Comparison of ENCODE assay signal across 8 mouse cellular contexts in the genomic region with DNA sequence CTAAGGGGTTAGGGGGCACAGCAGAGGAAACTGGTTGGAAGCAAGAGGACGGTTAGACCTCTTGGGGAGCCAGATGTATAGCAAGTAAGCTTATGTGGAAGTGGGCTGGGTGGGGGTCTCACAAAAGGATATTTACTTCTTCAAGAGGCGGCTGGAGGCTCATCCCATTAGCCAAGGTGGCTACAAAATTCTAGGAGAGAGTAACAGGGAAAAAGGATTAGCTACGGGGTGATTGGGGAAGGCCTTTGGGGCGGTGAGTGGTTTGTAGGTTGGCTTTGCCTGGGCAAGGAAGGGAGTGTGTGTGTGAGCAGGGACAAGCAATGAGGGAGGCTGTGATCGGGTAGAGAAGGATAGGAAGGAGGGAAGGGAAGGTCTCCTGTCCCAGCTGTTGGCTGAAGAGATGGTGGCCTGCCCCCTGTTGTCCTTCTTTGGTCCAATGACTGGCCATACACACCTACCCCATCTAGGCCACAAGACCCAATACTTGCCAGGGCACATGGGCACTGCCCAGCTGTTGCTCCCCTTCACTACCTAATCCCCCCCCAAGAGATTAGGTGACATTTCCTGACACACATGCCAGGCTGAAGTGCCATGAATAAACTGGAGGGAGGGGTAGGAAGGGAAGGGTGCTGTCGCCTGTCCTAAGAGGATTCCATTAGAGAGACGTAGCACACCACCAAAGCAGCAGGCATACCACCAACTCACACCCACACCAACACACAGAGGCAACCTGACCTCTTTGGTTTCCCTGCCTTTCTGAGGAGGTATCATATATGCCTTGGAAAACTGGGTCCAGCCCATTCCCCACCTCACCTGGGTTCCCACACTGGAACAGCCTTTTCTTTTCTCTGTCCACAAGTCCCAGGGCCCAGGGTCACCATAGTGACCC. TPM values are rescaled to one million over a fixed set of nuclear protein-coding genes. Genes with fewer than 3 reads are reported as not detected.
A peak's percentile ranks its signal among the peaks of the same experiment; 100 is the strongest.
DNase-seq lines count a peak whose midpoint lies in the region; ATAC-seq lines count a peak whose summit lies in the region.

No protein-coding gene starts in this region.

- H3K36me3 ChIP-seq in liver, embryonic 11.5 days (ENCODE audit: control insufficient read depth, insufficient read depth, low read length), result peaks cover 34% of the 10 kb centered on the region
- H3K36me3 ChIP-seq in forebrain, embryonic 13.5 days (ENCODE audit: poor library complexity, severe bottlenecking), result peaks cover 39% of the 10 kb centered on the region
- peaks cover 52% of the 10 kb centered on the region for H3K36me3 ChIP-seq in limb, embryonic 12.5 days

- no peaks in the 10 kb centered on the region for H3K9me3 ChIP-seq in liver, embryonic 11.5 days (ENCODE audit: control insufficient read depth, low read length)
- H3K9me3 ChIP-seq in forebrain, embryonic 13.5 days (replicated peaks), result no peaks in the 10 kb centered on the region
- no peaks in the 10 kb centered on the region for H3K9me3 ChIP-seq in limb, embryonic 12.5 days

- WGBS in liver, embryonic 11.5 days, result 81% methylated on average over 7 of the region's 7 CpGs
- WGBS in forebrain, embryonic 13.5 days, result 71% methylated on average over 7 of the region's 7 CpGs
- WGBS in limb, embryonic 12.5 days, result 74% methylated on average over 7 of the region's 7 CpGs

- H3K4me2 ChIP-seq in liver, embryonic 11.5 days, result peak overlapping the region; percentile 77
- peak overlapping the region; percentile 73 for H3K4me2 ChIP-seq in forebrain, embryonic 13.5 days
- H3K4me2 ChIP-seq in limb, embryonic 12.5 days, result peak overlapping the region; percentile 68

- ATAC-seq in liver, embryonic 11.5 days (replicated peaks; ENCODE audit: low FRiP score), result no peak
- ATAC-seq in forebrain, embryonic 13.5 days, result no peak
- ATAC-seq in limb, embryonic 12.5 days (ENCODE audit: insufficient number of reproducible peaks, insufficient read depth, low FRiP score, low TSS enrichment, low read depth), result no peak

- peak overlapping the region; percentile 97 for H3K4me3 ChIP-seq in liver, embryonic 11.5 days (ENCODE audit: low read depth, low read length)
- H3K4me3 ChIP-seq in forebrain, embryonic 13.5 days, result peak overlapping the region; percentile 96
- peak overlapping the region; percentile 93 for H3K4me3 ChIP-seq in limb, embryonic 12.5 days (replicated peaks)

- no peak for DNase-seq in liver, embryonic 11.5 days (ENCODE audit: low spot score)
- no peak for DNase-seq in liver
- peak; percentile 82 for DNase-seq in skeletal muscle tissue, adult 2 months (ENCODE audit: low read depth, low spot score)
- DNase-seq in urinary bladder, postnatal 14 days (ENCODE audit: low spot score), result no peak
- DNase-seq in embryo, embryonic 10.5 days (ENCODE audit: low spot score), result no peak
- no peak for DNase-seq in ovary, postnatal 10 days (ENCODE audit: low spot score)

- H3K27ac ChIP-seq in liver, embryonic 11.5 days (ENCODE audit: low read depth, low read length), result peak overlapping the region; percentile 36; the same call in 1 of the 2 replicates
- H3K27ac ChIP-seq in forebrain, embryonic 13.5 days, result peak overlapping the region; percentile 93
- H3K27ac ChIP-seq in limb, embryonic 12.5 days, result peak overlapping the region; percentile 95; the same call in 1 of the 2 replicates

- peak overlapping the region; percentile 42; the same call in 1 of the 2 replicates for H3K9ac ChIP-seq in liver, embryonic 11.5 days (ENCODE audit: low read depth, low read length)
- peak overlapping the region; percentile 34 for H3K9ac ChIP-seq in forebrain, embryonic 13.5 days
- H3K9ac ChIP-seq in limb, embryonic 12.5 days (replicated peaks), result peak overlapping the region; percentile 51

- peaks cover 25% of the 10 kb centered on the region for H3K4me1 ChIP-seq in liver, embryonic 11.5 days (replicated peaks; ENCODE audit: control insufficient read depth, insufficient read depth, low read length)
- peaks cover 38% of the 10 kb centered on the region for H3K4me1 ChIP-seq in forebrain, embryonic 13.5 days
- H3K4me1 ChIP-seq in limb, embryonic 12.5 days (replicated peaks), result peaks cover 37% of the 10 kb centered on the region

- no peaks in the 10 kb centered on the region for H3K27me3 ChIP-seq in liver, embryonic 11.5 days (replicated peaks; ENCODE audit: control insufficient read depth, insufficient read depth, low read length)
- no peaks in the 10 kb centered on the region for H3K27me3 ChIP-seq in forebrain, embryonic 13.5 days
- no peaks in the 10 kb centered on the region for H3K27me3 ChIP-seq in limb, embryonic 12.5 days

RNA-seq across cellular contexts. Expression of a gene that starts 2.2 kb away (rescaled TPM):
- polyA plus RNA-seq in liver, embryonic 11.5 days (2014; fragmentation: Nextera tagmentation; extraction: Ambion mirVana), result 175 and 186 TPM in 2 replicates
- 815 and 859 TPM in 2 replicates for polyA plus RNA-seq in forebrain, embryonic 13.5 days (2015; fragmentation: Nextera tagmentation; extraction: Ambion mirVana)
- 704 and 706 TPM in 2 replicates for polyA plus RNA-seq in limb, embryonic 12.5 days (2016; fragmentation: Nextera tagmentation; extraction: Ambion mirVana)

RNA-seq across cellular contexts. Expression of a gene that starts 9.5 kb away (rescaled TPM):
- 8.2 and 8.5 TPM in 2 replicates for polyA plus RNA-seq in liver, embryonic 11.5 days (2014; fragmentation: Nextera tagmentation; extraction: Ambion mirVana)
- polyA plus RNA-seq in forebrain, embryonic 13.5 days (2015; fragmentation: Nextera tagmentation; extraction: Ambion mirVana), result 40.2 and 43.1 TPM in 2 replicates
- 27.8 and 29.9 TPM in 2 replicates for polyA plus RNA-seq in limb, embryonic 12.5 days (2016; fragmentation: Nextera tagmentation; extraction: Ambion mirVana)

RNA-seq across cellular contexts. Expression of a gene that starts 13.3 kb away (rescaled TPM):
- polyA plus RNA-seq in liver, embryonic 11.5 days (2014; fragmentation: Nextera tagmentation; extraction: Ambion mirVana), result 76.2 and 88.4 TPM in 2 replicates
- 67.9 and 72.7 TPM in 2 replicates for polyA plus RNA-seq in forebrain, embryonic 13.5 days (2015; fragmentation: Nextera tagmentation; extraction: Ambion mirVana)
- polyA plus RNA-seq in limb, embryonic 12.5 days (2016; fragmentation: Nextera tagmentation; extraction: Ambion mirVana), result 90.9 and 97.2 TPM in 2 replicates

RNA-seq across cellular contexts. Expression of a gene that starts 14.3 kb away (rescaled TPM):
- 39.6 and 41.1 TPM in 2 replicates for polyA plus RNA-seq in liver, embryonic 11.5 days (2014; fragmentation: Nextera tagmentation; extraction: Ambion mirVana)
- 40.5 and 45.6 TPM in 2 replicates for polyA plus RNA-seq in forebrain, embryonic 13.5 days (2015; fragmentation: Nextera tagmentation; extraction: Ambion mirVana)
- 87.3 and 96.8 TPM in 2 replicates for polyA plus RNA-seq in limb, embryonic 12.5 days (2016; fragmentation: Nextera tagmentation; extraction: Ambion mirVana)

RNA-seq across cellular contexts. Expression of a gene that starts 32.0 kb away (rescaled TPM):
- polyA plus RNA-seq in liver, embryonic 11.5 days (2014; fragmentation: Nextera tagmentation; extraction: Ambion mirVana), result 37.5 and 40.1 TPM in 2 replicates
- 35.8 and 38.9 TPM in 2 replicates for polyA plus RNA-seq in forebrain, embryonic 13.5 days (2015; fragmentation: Nextera tagmentation; extraction: Ambion mirVana)
- 42.1 and 46.9 TPM in 2 replicates for polyA plus RNA-seq in limb, embryonic 12.5 days (2016; fragmentation: Nextera tagmentation; extraction: Ambion mirVana)

Comparison
In these comparisons a context has a peak if more than half of its experiments do, and no peak if none do; other contexts are left out.
1. H3K27ac ChIP-seq: peak in every context shown above with its lines; median percentile 95 in limb, embryonic 12.5 days; 93 in forebrain, embryonic 13.5 days; 36 in liver, embryonic 11.5 days.